Mouse (Mus musculus) thymus, postnatal 14 days (tissue): ENCODE data around the gene Plppr3.

Source experiments
- DNase-seq: peaks from one replicate; pipeline ENCODE4 v3.0.0; 2021

Gene Plppr3

GRCm38 (mm10) chr10:79849941-79850628 is 24.3 kb downstream of the Plppr3 start:
- peak; percentile 66 for DNase-seq

- DNase-seq: no peak
These were observed 27.9 kb downstream of the Plppr3 start for GRCm38 (mm10) chr10:79846553-79846952.

- DNase-seq: no peak
These were observed 31.0 kb downstream of the Plppr3 start for GRCm38 (mm10) chr10:79843476-79843875.

GRCm38 (mm10) chr10:79842322-79842721 is 32.1 kb downstream of the Plppr3 start:
- DNase-seq: no peak

GRCm38 (mm10) chr10:79840644-79841551 is 33.5 kb downstream of the Plppr3 start:
- DNase-seq: peak; percentile 51

- DNase-seq: no peak
These were observed 34.3 kb downstream of the Plppr3 start for GRCm38 (mm10) chr10:79840091-79840490.

- no peak for DNase-seq
These were observed 36.3 kb downstream of the Plppr3 start for GRCm38 (mm10) chr10:79838151-79838550.

GRCm38 (mm10) chr10:79836918-79837317 is 37.5 kb downstream of the Plppr3 start:
- DNase-seq: no peak

GRCm38 (mm10) chr10:79834769-79835398 is 39.5 kb downstream of the Plppr3 start:
- DNase-seq: peak; percentile 87

GRCm38 (mm10) chr10:79832786-79833181 is 41.6 kb downstream of the Plppr3 start:
- no peak for DNase-seq

- peak; percentile 52 for DNase-seq
These were observed 42.2 kb downstream of the Plppr3 start for GRCm38 (mm10) chr10:79832026-79832785.

GRCm38 (mm10) chr10:79831583-79831982 is 42.9 kb downstream of the Plppr3 start:
- DNase-seq: no peak

- DNase-seq: no peak
These were observed 50.0 kb downstream of the Plppr3 start for GRCm38 (mm10) chr10:79824413-79824812.

GRCm38 (mm10) chr10:79823011-79823410 is 51.4 kb downstream of the Plppr3 start:
- no peak for DNase-seq

- DNase-seq: no peak
These were observed 52.1 kb downstream of the Plppr3 start for GRCm38 (mm10) chr10:79822372-79822771.

- no peak for DNase-seq
These were observed 52.7 kb downstream of the Plppr3 start for GRCm38 (mm10) chr10:79821731-79822130.

GRCm38 (mm10) chr10:79820782-79821181 is 53.7 kb downstream of the Plppr3 start, which contains the start of gene Misp:
Misp (plus strand) TSS chr10:79820989.
- DNase-seq: no peak

- no peak for DNase-seq
These were observed 54.2 kb downstream of the Plppr3 start for GRCm38 (mm10) chr10:79820277-79820676.

GRCm38 (mm10) chr10:79819606-79820005 is 54.8 kb downstream of the Plppr3 start:
- no peak for DNase-seq

GRCm38 (mm10) chr10:79818225-79818624 is 56.2 kb downstream of the Plppr3 start:
- DNase-seq: no peak

- no peak for DNase-seq
These were observed 57.3 kb downstream of the Plppr3 start for GRCm38 (mm10) chr10:79817111-79817510.

GRCm38 (mm10) chr10:79815671-79816494 is 58.6 kb downstream of the Plppr3 start:
- DNase-seq: peak; percentile 51
